Mouse (Mus musculus): ENCODE measurements around the gene Clec1a. TPM values are rescaled to one million over a fixed set of nuclear protein-coding genes. Genes with fewer than 3 reads are reported as not detected.

Clec1a gene
- polyA plus RNA-seq, 1 experiment from 2014 or later, result 6.2 TPM

Other genes with a start within 250 kb of the Clec1a start
- gene Cd69, start 176.6 kb downstream of the Clec1a start, polyA plus RNA-seq (2015; fragmentation: Nextera tagmentation; extraction: Ambion mirVana), result 0.31 and 0.53 TPM in 2 replicates
- gene 4922502D21Rik, start 120.2 kb downstream of the Clec1a start, polyA plus RNA-seq (2015; fragmentation: Nextera tagmentation; extraction: Ambion mirVana), result not detected in 2 replicates
- gene Clec12a, start 109.3 kb downstream of the Clec1a start, polyA plus RNA-seq (2015; fragmentation: Nextera tagmentation; extraction: Ambion mirVana), result 1.1 and 1.3 TPM in 2 replicates
- 0.12 and 0.21 TPM in 2 replicates for gene Clec12b, start 66.1 kb downstream of the Clec1a start, polyA plus RNA-seq (2015; fragmentation: Nextera tagmentation; extraction: Ambion mirVana)
- 3.9 and 4.7 TPM in 2 replicates for gene Clec1b, start 54.7 kb downstream of the Clec1a start, polyA plus RNA-seq (2015; fragmentation: Nextera tagmentation; extraction: Ambion mirVana)
- gene Clec9a, start 43.1 kb downstream of the Clec1a start, polyA plus RNA-seq (2015; fragmentation: Nextera tagmentation; extraction: Ambion mirVana), result 0.39 and 0.45 TPM in 2 replicates
- gene Olr1, start 55.2 kb upstream of the Clec1a start, polyA plus RNA-seq (2015; fragmentation: Nextera tagmentation; extraction: Ambion mirVana), result 0.30 and 0.39 TPM in 2 replicates
- gene Tmem52b, start 60.6 kb upstream of the Clec1a start, polyA plus RNA-seq (2015; fragmentation: Nextera tagmentation; extraction: Ambion mirVana), result 0.05 TPM in 1 of 2 replicates, not detected in the other
- gene Gabarapl1, start 81.2 kb upstream of the Clec1a start, polyA plus RNA-seq (2015; fragmentation: Nextera tagmentation; extraction: Ambion mirVana), result 39.7 and 41.8 TPM in 2 replicates
- not detected in 2 replicates for gene Klre1, start 125.9 kb upstream of the Clec1a start, polyA plus RNA-seq (2015; fragmentation: Nextera tagmentation; extraction: Ambion mirVana)
- gene Klrd1, start 139.8 kb upstream of the Clec1a start, polyA plus RNA-seq (2015; fragmentation: Nextera tagmentation; extraction: Ambion mirVana), result 1.0 and 2.6 TPM in 2 replicates
- gene Klrk1, start 171.9 kb upstream of the Clec1a start, polyA plus RNA-seq (2015; fragmentation: Nextera tagmentation; extraction: Ambion mirVana), result 0.75 and 1.2 TPM in 2 replicates
- gene Klrc3, start 191.3 kb upstream of the Clec1a start, polyA plus RNA-seq (2015; fragmentation: Nextera tagmentation; extraction: Ambion mirVana), result not detected in 2 replicates
- 0.14 and 0.47 TPM in 2 replicates for gene Klrc2, start 208.7 kb upstream of the Clec1a start, polyA plus RNA-seq (2015; fragmentation: Nextera tagmentation; extraction: Ambion mirVana)
- gene Klrc1, start 227.0 kb upstream of the Clec1a start, polyA plus RNA-seq (2015; fragmentation: Nextera tagmentation; extraction: Ambion mirVana), result 0.17 and 0.84 TPM in 2 replicates